Mouse (Mus musculus) G1E (cell line): ENCODE results near the gene B3gnt2.

Experiments used
- CTCF ChIP-seq: IDR thresholded peaks from 2 replicates; pipeline ENCODE4 v1.5.1; 2012; ENCODE audit warnings: low read depth, low read length, inconsistent platforms, mixed read lengths
- GATA1 ChIP-seq: IDR thresholded peaks from 2 replicates; pipeline ENCODE4 v1.6.1; 2012; ENCODE audit warnings: borderline replicate concordance, low read length, inconsistent platforms, mixed read lengths
- GATA2 ChIP-seq: IDR thresholded peaks from 2 replicates; pipeline ENCODE4 v1.6.1; 2012; ENCODE audit warnings: low read depth, low read length, inconsistent platforms, borderline replicate concordance
- POLR2AphosphoS5 ChIP-seq: IDR thresholded peaks from 2 replicates; pipeline ENCODE4 v1.6.1; 2012; ENCODE audit warnings: low read depth, low read length, inconsistent platforms; ENCODE audit not compliant: insufficient replicate concordance
- TAL1 ChIP-seq: conservative IDR thresholded peaks from 2 replicates; pipeline ENCODE4 v1.6.1; 2012; ENCODE audit warnings: low read depth, low read length, inconsistent platforms, mixed read lengths

- TF ChIP-seq GATA1 (no peak), CTCF (no peak), TAL1 (no peak; the same call in 1 of the 2 replicates), POLR2AphosphoS5 (no peak), GATA2 (no peak)
These were observed 36.6 kb downstream of the B3gnt2 start for GRCm38 (mm10) chr11:22824049-22824705.
